Mouse (Mus musculus) ovary, postnatal 10 days (tissue): ENCODE measurements around the gene Btg3.
A peak's percentile ranks its signal among the peaks of the same experiment; 100 is the strongest.
"Not testable (repeated sequence)": the region's sequence is repeated elsewhere in the genome, so short reads cannot be mapped to it uniquely, and the experiment has no call there.

ENCODE experiments used
- DNase-seq: peaks from one replicate; pipeline ENCODE4 v3.0.0; 2022; ENCODE audit warnings: low spot score

Gene Btg3

GRCm38 (mm10) chr16:78376745-78377570 is at the start of gene Btg3:
TSS of gene Btg3 (minus strand) at chr16:78377192.
- DNase-seq = peak; percentile 58

- no peak for DNase-seq
Measured at GRCm38 (mm10) chr16:78417733-78418132, 40.7 kb upstream of the Btg3 start.

- DNase-seq = no peak
Measured at GRCm38 (mm10) chr16:78416500-78416899, 39.5 kb upstream of the Btg3 start.

GRCm38 (mm10) chr16:78409991-78410390 is 33.0 kb upstream of the Btg3 start:
- DNase-seq = no peak

GRCm38 (mm10) chr16:78407855-78408254 is 30.9 kb upstream of the Btg3 start:
- no peak for DNase-seq

GRCm38 (mm10) chr16:78406657-78407056 is 29.7 kb upstream of the Btg3 start:
- DNase-seq = no peak

- DNase-seq = no peak
Measured at GRCm38 (mm10) chr16:78402316-78402715, 25.3 kb upstream of the Btg3 start.

- DNase-seq = no peak
Measured at GRCm38 (mm10) chr16:78399423-78399822, 22.4 kb upstream of the Btg3 start.

GRCm38 (mm10) chr16:78398734-78399133 is 21.7 kb upstream of the Btg3 start:
- no peak for DNase-seq

- no peak for DNase-seq
Measured at GRCm38 (mm10) chr16:78391354-78391753, 14.4 kb upstream of the Btg3 start.

GRCm38 (mm10) chr16:78389986-78390385 is 13.0 kb upstream of the Btg3 start:
- no peak for DNase-seq

- DNase-seq = no peak
Measured at GRCm38 (mm10) chr16:78389122-78389521, 12.1 kb upstream of the Btg3 start.

- no peak for DNase-seq
Measured at GRCm38 (mm10) chr16:78378493-78378892, 1.5 kb upstream of the Btg3 start.

- peak; percentile 34 for DNase-seq
Measured at GRCm38 (mm10) chr16:78375821-78376691, 936 bp downstream of the Btg3 start.

GRCm38 (mm10) chr16:78375222-78375621 is 1.8 kb downstream of the Btg3 start:
- no peak for DNase-seq

GRCm38 (mm10) chr16:78373743-78374142 is 3.2 kb downstream of the Btg3 start:
- no peak for DNase-seq

- DNase-seq = no peak
Measured at GRCm38 (mm10) chr16:78372786-78373185, 4.2 kb downstream of the Btg3 start.

GRCm38 (mm10) chr16:78371491-78372046 is 5.4 kb downstream of the Btg3 start:
- DNase-seq = no peak

GRCm38 (mm10) chr16:78364554-78364953 is 12.4 kb downstream of the Btg3 start:
- not testable (repeated sequence) for DNase-seq

GRCm38 (mm10) chr16:78361466-78361865 is 15.5 kb downstream of the Btg3 start:
- no peak for DNase-seq

- no peak for DNase-seq
Measured at GRCm38 (mm10) chr16:78357757-78358156, 19.2 kb downstream of the Btg3 start.

- no peak for DNase-seq
Measured at GRCm38 (mm10) chr16:78347328-78347926, 29.6 kb downstream of the Btg3 start.
